Mouse (Mus musculus) frontal cortex, postnatal 36 days (tissue): ENCODE results near the gene Cdh4.

Experiments used
- DNase-seq, 2 experiments: peaks; one replicate each; pipeline ENCODE4 v3.0.0; 2022; ENCODE audit warnings: low spot score in 2 of 2

Cdh4 gene

DNA sequence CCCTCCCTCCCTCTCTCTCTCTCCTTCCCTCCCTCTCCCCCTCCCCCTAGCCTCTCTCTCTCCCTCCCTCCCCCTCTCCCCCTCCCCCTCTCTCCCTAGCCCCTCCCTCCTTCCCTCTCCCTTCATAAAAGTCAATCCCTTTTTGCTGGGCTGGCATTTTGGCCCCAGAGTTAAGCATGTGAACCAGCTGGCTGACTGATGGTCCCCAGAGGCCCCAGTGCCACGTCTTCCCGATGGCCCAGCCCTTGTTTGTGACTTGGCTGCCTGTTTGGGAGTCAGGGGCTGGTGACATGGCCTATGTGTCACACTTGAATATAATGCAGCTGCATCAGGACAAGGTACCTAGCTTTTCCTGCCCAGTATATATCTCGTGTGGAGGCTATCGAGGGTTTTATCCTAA is 96.3 kb downstream of the Cdh4 start:
- no peak for DNase-seq

- no peak for DNase-seq
Measured at GRCm38 (mm10) chr2:179539532-179540245, 97.5 kb downstream of the Cdh4 start.

GRCm38 (mm10) chr2:179541096-179541495 is 98.9 kb downstream of the Cdh4 start:
- no peak for DNase-seq

- DNase-seq = no peak
Measured at GRCm38 (mm10) chr2:179547627-179548026, 105.4 kb downstream of the Cdh4 start.

DNA sequence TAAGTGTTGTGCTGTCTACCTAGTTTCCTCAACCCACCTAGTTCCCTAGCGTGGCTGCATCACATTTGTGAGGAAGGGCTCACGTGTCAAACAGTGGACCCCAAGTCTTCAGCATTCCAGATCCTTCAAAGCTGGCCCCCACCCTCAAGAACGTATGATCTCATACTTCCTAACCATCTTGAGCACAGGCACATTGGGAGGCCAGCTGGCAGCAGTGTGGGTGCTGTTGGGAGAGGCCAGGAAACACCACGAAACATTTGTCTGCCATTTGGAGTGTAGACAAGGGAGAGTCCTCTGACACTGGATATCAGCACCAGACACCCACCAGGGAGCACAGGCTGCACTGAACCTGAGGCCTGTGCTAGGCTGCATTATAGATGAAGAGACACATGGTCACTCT is 113.7 kb downstream of the Cdh4 start:
- DNase-seq = no peak

DNA sequence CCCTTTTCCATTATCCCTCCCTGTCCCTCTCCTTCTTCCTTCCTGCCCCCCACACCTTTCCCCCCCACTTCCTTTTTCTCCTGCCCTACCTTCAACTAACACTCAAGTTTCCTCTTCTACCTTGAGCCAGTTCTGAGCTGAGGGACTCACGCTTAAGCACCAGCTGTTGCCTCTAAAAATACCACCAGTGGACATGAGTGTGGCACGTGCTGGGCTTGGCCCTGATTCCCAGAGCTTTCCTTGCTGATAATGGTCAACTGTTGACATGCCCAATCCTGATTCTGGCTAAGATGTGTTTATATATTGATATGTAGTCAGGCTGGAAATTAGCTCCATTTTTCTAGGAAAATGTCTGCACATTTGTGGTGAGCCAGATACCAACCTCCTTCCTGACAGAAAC is 120.1 kb downstream of the Cdh4 start:
- DNase-seq = no peak

DNA sequence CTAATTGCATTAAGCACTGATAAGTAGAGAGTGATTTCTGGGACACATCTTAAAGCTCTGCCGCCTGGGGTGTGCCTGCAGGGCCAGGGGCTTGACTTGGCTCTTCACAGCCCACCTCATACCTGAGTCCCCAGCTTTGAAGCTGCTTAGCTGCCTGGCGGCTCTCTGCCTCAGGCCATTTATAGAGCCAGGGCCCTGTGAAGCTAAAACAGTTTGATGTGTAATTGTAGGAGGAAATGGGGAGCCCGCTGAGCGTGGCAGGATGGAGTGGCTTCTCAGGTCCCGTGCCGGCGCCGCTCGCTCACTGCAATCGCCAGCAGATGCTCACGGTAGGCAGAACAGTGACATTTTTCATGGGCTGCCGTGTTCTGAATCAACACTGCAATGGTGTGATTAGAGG is 123.4 kb downstream of the Cdh4 start:
- DNase-seq = no peak

DNA sequence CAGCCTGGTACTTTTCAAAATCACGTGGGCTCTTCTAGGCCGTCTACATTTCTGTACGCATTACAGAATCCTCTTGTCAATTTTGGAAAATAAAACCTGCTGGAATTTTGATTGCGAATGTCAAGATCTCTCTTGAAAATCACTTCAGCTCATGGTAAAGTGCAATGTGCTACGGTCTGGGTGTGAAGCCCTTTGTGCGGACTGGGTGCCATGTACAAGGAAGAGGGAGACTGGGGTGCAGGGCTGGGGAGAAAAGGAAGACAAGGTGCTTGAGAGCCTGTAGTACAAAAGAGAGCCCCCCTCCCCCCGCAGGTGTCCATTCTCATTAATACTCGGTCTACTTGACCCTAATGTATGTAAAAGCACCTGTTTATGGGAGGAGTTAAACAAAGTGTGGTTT is 125.7 kb downstream of the Cdh4 start:
- no peak for DNase-seq

- DNase-seq = no peak
Measured at GRCm38 (mm10) chr2:179569171-179569570, 126.9 kb downstream of the Cdh4 start.

DNA sequence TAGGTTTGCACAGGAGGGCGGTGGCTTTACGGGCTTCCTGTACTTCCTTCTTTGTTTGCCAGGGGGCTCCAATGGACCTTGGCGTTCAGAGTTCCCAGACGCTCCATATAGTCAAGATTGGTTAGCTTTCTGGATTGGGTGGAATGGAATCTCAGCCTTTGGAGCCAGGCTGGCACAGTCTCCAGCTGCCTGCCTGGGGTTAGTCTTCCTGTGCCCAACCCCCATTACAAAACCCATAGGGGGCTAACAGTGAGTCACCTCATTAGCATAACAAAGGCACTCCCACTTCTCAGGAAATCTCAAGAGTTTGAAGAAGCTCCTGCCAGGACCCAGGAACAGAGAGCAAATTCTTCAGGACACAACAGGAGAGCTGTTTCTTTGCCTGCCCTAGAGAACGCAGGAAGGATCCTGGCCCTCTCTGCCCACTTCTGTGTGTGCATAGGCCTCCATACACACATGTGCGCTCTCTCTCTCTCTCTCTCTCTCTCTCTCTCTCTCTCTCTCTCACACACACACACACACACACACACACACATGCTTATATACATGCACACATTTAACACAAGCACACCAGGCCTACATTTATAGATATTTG is 129.0 kb downstream of the Cdh4 start:
- DNase-seq = no peak

GRCm38 (mm10) chr2:179573331-179573730 is 131.1 kb downstream of the Cdh4 start:
- DNase-seq = no peak

GRCm38 (mm10) chr2:179573786-179574185 is 131.6 kb downstream of the Cdh4 start:
- no peak for DNase-seq

DNA sequence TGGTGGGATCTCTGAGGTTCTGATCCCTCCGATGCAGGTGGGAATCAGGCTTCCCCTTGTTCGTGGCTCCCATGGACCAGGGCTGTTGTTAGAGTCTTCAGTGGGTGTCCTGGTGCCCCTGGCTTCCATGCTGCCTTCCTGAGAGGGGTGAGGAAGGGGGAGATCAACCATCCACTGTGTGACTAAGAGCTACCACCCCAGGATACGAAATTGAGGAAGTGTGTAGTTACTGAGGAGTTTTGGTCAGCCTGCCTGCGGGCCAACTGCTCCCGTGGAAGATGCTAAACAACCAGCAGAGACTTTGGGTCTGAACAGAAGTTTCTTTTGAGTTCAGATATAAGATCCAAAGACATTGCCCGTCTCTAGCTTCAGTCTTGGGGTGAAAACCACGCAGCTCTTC is 133.4 kb downstream of the Cdh4 start:
- DNase-seq = no peak

- DNase-seq = no peak
Measured at GRCm38 (mm10) chr2:179576221-179576620, 134.0 kb downstream of the Cdh4 start.

DNA sequence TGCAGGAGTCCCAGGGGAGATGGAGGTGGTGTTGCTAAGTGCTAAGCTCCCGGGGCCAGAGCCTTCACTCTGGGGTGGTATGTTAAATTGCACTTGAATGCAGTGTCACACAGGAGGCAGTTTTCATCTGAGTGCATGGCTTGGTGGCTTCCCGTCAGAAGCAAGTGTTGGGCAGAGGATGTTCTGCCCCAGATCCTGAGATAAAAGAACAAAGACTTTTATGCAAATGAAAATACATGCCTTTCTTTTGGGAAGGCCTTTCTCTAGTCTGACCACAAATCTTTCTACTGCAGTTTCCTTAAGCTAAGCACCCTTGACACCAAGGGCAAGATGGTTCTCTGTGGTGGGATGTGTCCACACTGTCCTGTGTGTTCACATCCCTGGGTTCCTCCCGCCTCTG is 136.1 kb downstream of the Cdh4 start:
- no peak for DNase-seq

DNA sequence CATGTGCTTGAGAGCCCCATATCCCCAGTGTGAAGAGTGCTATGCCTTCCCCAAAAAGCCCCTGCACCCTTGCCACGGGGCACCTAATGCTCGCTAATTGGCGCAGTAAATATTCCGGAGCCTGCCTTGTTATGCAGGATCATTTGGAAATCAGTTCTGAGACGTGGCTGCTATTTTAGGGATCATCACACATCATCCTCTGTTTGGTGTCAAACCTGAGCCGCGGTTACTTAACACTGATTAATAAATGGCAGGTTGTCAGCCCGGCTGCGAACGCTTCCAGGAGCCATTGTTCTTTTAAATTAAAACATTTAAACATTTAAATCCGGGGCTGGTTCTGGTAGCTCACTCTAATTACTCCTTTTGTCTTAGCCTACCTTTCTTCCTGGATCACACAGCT is 136.6 kb downstream of the Cdh4 start:
- no peak for DNase-seq

- DNase-seq = no peak
Measured at GRCm38 (mm10) chr2:179580415-179580814, 138.2 kb downstream of the Cdh4 start.

DNA sequence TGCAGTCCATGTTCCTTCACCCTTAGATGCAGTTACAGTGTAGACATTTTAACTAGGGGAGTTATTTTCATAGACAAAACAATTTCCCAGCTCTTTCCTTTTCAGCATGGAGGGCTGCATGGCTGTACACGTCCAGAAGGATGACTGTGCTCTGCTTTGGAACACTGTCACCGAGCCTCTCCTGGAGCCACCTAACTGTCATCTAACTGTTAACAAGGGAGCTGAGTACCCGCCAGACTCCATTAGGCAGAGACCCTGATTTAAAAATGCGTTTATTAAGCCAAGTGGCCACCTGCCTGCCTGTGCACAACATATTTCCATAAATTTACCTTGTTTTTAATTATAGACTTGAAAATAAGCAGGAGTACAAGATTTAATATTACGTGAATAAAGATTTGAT is 138.8 kb downstream of the Cdh4 start:
- no peak for DNase-seq

GRCm38 (mm10) chr2:179582966-179583365 is 140.7 kb downstream of the Cdh4 start:
- no peak for DNase-seq

DNA sequence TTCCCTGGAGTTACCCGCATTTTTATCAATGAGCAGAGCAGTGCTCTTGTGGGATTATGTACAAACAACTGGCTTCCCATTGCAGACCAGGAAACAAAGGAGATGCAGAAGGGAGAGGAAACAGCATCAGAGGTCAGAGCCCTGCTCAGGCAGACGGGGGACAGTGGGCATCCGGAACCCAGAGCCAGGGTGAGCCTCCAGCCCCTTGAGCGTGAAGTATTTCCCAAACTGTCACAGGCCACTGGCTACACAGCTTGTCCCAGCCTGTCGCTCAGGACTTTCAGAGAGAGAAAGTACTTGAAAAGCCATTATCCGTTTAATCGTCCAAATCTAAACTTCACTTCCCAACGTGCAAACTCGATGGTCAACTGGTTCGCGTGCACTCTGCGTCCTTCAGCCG is 142.4 kb downstream of the Cdh4 start:
- no peak for DNase-seq

DNA sequence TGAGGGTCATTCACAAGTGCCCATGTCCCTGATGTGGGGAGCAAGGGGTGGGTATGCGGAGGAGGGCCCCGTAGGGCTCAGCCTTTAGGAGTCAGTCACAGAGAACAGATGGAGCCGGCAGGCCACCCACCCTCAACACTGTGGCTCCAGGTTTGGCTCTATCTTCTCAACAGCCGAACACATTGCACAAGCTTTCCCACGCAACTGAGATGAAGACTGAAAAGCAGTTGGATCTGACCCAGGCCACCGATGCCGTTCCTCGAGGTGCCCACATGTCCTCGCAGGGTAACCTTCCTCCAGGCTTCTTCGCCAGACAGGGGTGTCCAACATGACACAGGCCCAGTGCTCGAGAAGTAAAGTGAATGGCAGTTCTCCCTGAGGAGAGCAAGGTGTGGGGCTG is 144.2 kb downstream of the Cdh4 start:
- peak; percentile 46 to 73 for DNase-seq

DNA sequence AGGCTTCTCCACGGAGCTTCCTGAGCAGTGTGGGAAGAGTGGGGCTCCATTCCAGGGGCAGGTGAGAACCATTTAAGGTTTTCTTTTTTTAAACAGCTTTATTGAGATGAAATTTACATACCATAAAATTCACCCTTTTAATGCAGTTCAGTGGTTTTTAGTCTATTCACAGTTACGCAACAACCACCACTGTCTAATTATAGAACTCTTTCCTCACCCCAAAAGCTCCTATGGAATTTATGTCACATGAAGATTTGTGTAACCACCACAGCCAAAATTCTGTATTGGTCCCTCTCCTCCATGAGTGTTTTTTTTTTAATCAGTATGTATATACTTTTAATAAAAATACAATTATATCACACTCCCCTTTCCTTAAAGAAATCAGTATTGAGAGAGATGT is 144.8 kb downstream of the Cdh4 start:
- DNase-seq = peak in 1 of 2 experiments; percentile 41

DNA sequence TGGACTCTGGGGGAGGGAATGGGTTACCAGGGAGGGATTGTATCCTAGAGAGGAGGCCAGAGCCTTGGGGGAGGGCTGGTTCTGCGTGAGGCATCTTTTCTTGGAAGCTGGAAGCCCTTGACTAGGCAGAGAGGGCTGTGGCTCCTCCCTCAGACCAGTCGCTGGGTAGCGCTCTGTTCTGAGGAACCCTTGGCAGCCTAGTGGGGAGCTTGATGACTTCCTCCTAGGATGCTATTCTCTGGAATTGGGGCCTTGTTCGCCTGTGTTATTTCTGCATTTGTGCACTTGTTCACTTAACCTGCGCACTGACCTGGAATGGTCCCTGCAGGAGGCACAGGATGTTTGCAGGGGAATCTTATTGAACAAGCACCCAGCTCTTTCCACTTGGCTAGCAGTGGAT is 149.4 kb downstream of the Cdh4 start:
- DNase-seq = no peak

GRCm38 (mm10) chr2:179595013-179595412 is 152.8 kb downstream of the Cdh4 start:
- DNase-seq = no peak
